Mouse (Mus musculus) cerebellum, postnatal 14 days (tissue): ENCODE data around the gene Btbd9.
A peak's percentile ranks its signal among the peaks of the same experiment; 100 is the strongest.

Experiments used
- DNase-seq, 2 experiments: peaks; one replicate each; pipeline ENCODE4 v3.0.0; 2021; ENCODE audit warnings: mixed read lengths in 2 of 2

The Btbd9 gene

GRCm38 (mm10) chr17:30232698-30233097, 343.6 kb downstream of the Btbd9 start:
- DNase-seq, result peak; percentile 42 to 48

- no peak for DNase-seq
Observed at GRCm38 (mm10) chr17:30231483-30231882, 344.8 kb downstream of the Btbd9 start.

- no peak for DNase-seq
Observed at GRCm38 (mm10) chr17:30230428-30230827, 345.9 kb downstream of the Btbd9 start.

GRCm38 (mm10) chr17:30228439-30229215, 347.7 kb downstream of the Btbd9 start:
- no peak for DNase-seq

- DNase-seq, result no peak
Observed at GRCm38 (mm10) chr17:30225030-30225740, 351.1 kb downstream of the Btbd9 start.

- no peak for DNase-seq
Observed at GRCm38 (mm10) chr17:30222837-30223236, 353.5 kb downstream of the Btbd9 start.

GRCm38 (mm10) chr17:30222361-30222760, 353.9 kb downstream of the Btbd9 start:
- no peak for DNase-seq

GRCm38 (mm10) chr17:30221677-30222076, 354.6 kb downstream of the Btbd9 start:
- DNase-seq, result no peak

- no peak for DNase-seq
Observed at GRCm38 (mm10) chr17:30215741-30216140, 360.5 kb downstream of the Btbd9 start.

GRCm38 (mm10) chr17:30214393-30214792, 361.9 kb downstream of the Btbd9 start:
- DNase-seq, result no peak

- DNase-seq, result no peak
Observed at GRCm38 (mm10) chr17:30213371-30213770, 362.9 kb downstream of the Btbd9 start.

GRCm38 (mm10) chr17:30212647-30213046, 363.6 kb downstream of the Btbd9 start:
- peak; percentile 79 to 80 for DNase-seq

GRCm38 (mm10) chr17:30210936-30211335, 365.4 kb downstream of the Btbd9 start:
- DNase-seq, result peak; percentile 78 to 84

GRCm38 (mm10) chr17:30210262-30210661, 366.0 kb downstream of the Btbd9 start:
- DNase-seq, result peak in 1 of 2 experiments; percentile 46

- DNase-seq, result no peak
Observed at GRCm38 (mm10) chr17:30205062-30205825, 371.0 kb downstream of the Btbd9 start.

GRCm38 (mm10) chr17:30200283-30200682, 376.0 kb downstream of the Btbd9 start:
- no peak for DNase-seq

- no peak for DNase-seq
Observed at GRCm38 (mm10) chr17:30199374-30200247, 376.7 kb downstream of the Btbd9 start.

GRCm38 (mm10) chr17:30198422-30198821, 377.9 kb downstream of the Btbd9 start:
- DNase-seq, result no peak

GRCm38 (mm10) chr17:30197280-30198030, 378.8 kb downstream of the Btbd9 start:
- peak in 1 of 2 experiments; percentile 4 for DNase-seq

- peak in 1 of 2 experiments; percentile 10 for DNase-seq
Observed at GRCm38 (mm10) chr17:30196401-30197279, 379.6 kb downstream of the Btbd9 start.
